Mouse (Mus musculus) cerebellum, adult 18-20 months (tissue): ENCODE data around the gene Ccdc182.

Source experiments
- DNase-seq, 2 experiments: peaks; one replicate each; pipeline ENCODE4 v3.0.0; 2021

The Ccdc182 gene

GRCm38 (mm10) chr11:88281428-88282119, 12.3 kb upstream of the Ccdc182 start:
- no peak for DNase-seq

DNA sequence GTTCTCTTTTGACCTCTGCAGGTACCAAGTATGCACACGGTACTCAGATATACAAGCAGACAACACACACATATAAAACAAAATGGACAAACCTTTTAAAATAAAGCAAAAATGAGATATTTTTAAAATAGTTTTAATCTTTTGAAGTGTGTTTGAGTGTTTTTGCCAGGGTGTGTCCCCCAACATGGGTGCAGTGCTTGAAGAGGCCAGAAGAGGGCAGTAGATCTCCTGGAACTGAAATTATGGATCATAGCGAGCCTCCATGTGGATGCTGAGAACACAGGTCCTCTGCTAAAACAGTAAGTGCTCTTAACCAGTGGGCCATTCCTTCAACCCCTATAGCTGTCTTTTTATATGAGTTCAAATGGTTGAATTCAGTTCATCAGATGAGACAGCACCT, 11.3 kb upstream of the Ccdc182 start:
- no peak for DNase-seq

DNA sequence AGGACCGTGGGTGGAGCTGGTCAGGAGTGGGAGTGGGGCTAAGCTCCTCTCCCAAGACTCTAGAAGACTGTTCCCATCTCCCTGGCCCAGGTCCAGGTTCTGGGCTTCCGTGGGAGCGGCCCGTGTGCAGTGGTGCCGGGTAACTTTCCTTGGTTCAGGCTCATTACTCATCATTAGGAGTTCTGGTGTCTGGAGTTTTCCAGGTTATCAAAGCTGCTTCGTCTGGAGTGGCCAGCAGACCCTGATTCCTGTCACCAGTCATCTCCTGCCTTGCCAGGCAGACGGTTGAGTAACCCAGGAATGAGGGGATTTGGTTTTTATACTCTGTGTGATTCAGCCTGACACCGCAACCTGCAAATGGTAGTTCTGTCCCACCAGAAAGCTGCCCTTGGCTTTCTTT, 7.8 kb upstream of the Ccdc182 start:
- DNase-seq: no peak

GRCm38 (mm10) chr11:88288400-88288799, 5.5 kb upstream of the Ccdc182 start:
- DNase-seq: peak; percentile 46 to 48

DNA sequence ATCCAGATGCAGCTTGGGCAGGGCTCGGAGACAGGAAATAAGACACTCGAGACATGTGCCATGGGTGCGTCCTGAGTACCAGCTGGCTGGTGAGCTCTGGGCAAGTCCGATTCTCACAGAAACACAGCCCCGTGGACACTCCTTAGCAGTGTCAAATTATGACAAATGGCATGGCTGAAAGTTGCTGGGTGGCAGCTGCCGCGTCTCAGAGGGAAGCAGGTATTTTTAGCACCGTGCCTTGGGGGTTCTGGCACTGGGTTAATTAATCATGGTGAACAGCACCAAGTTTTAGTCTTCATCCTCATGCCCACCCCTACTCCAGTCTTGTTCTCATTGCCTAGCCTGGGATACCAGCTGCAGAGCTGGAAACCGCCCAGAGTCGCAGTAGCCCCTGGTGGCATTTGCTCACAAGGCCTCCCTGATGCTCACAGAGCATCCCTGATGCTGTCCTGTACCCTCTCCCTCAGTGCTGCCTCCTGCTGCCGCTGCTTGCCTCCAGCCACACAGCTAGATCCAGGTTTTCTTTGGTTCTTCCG, 5.0 kb upstream of the Ccdc182 start:
- no peak for DNase-seq

DNA sequence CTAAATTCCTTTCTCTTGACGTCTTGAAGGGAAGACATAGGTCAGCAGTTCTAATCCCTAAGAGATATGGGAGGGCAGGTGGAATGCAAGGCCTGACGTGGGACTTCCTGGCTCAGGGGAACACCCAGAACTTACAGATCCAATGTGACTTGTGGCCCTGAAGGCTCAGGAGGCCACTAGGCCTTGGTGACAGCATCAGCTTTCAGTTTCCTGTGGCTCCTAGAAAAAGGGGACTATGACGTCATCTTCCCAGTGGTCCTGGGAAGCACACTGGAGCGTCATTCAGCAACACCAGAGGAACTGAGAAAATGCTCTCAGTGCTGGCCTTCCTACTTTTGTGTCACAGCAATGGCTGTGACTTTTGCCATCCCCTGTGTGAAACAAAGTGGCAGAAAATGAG, 2.6 kb upstream of the Ccdc182 start:
- DNase-seq: no peak

GRCm38 (mm10) chr11:88291688-88292087, 2.2 kb upstream of the Ccdc182 start:
- DNase-seq: peak; percentile 38 to 39

DNA sequence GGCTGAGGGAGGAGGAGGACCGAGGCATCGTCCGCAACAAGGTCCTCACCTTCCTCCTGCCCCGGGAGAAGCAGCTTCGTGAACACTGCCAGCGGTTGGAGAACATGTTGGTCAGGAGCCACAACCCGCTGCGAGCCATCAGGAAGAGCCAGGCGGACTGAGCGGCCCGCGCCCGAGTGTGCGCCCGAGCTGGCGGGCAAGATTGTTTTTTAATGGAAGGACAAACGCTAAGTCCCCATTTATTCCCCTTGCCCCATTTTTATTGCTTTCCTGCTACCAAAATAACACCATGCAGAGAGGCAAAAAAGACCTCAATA, 494 bp downstream of the Ccdc182 start:
- DNase-seq: peak in 1 of 2 experiments; percentile 25

GRCm38 (mm10) chr11:88295298-88295697, 1.4 kb downstream of the Ccdc182 start:
- no peak for DNase-seq

GRCm38 (mm10) chr11:88297526-88297925, 3.7 kb downstream of the Ccdc182 start:
- no peak for DNase-seq

DNA sequence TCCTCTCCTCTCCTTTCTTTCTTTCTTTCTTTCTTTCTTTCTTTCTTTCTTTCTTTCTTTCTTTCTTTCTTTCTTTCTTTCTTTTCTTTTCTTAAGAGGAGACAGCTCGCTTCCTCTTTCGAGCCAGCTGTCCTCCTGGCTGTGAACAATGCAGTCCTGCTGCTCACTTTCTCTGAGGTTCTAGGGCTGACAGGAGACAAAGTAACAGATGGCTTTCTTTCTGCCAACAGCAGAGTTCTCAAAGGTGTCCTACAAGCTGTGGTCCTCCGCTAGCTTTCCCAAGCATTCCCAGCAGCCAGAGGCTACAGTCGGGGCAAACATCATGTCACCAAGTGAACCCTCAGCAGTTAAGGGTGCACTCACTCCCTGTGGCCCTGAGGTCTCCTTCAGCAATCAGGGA, 5.5 kb downstream of the Ccdc182 start:
- DNase-seq: no peak

GRCm38 (mm10) chr11:88301619-88302018, 7.8 kb downstream of the Ccdc182 start:
- no peak for DNase-seq

- DNase-seq: no peak
Measured at GRCm38 (mm10) chr11:88305759-88306158, 11.9 kb downstream of the Ccdc182 start.

DNA sequence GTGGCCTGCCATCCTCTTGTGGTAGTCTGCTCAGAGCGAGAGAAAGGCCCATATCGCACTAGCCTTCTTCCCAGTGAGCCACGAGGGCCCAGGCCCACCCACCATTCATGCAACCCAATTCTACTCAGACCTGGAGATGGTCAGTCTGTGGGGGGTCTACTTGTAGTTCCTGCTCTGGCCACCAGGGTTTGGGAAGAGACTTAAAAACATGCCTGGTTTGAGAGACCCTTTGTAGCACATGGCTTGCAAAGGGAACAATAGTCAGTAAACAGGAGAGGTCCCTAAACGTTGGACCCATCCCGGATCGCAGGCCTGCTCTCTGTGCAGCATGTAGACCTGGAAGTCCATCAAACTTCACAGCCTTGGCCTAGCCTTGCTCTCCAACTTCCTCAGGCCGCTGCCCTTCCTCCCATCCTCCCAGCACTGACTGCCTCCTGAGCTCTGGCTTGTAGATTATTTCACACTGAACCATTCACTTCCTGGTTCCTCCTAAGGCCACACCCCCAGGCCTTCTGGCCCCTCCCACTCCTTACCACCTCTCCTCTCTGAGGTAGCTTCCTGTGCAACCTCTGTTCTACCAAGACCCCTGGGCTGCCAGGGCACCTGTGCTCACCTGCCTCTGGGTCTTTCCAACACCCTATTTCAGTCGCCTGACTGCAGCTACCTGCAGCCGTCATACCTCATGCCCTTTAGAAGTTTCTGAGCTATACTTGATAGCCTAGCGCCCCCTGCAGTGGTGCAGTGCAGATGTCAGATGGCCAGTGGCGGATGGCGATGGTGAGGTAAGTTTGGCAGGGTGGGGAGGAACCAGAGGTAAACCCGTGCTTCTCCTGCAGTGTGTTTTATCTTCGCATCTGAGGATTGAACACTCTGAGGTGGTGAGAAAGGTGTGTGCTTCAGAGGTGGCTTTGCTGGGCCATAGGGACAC, 14.0 kb downstream of the Ccdc182 start:
- no peak for DNase-seq

DNA sequence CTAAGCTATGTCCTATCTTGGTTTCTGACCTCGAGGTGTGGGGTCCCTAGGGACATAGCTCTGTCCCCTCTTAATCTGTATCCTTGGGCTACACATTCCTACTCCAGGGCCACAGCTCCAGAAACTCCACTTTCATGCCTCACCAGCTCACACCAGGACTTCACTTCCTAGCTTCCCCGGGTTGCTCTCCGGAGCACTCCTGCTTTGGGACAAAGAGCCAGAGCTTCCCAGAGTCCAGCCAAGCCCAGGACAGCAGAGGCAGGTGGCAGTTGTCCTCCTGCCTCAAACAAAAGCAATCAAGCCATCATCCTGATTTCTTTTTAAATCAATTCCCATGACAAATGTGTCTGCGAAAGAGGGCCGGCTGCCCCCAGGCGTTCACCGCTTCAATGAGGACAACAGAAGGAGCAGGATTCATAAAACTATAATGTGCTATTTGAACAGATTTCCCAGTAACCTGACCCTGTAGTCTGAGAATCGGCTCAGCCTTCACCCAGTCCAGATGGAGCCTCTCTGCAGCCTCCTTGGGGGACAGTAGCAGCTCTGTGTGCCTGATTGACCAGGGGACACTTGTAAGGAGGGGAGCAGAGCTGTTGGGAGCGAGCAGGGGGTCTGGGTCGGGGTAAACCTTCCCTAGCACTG, 15.3 kb downstream of the Ccdc182 start:
- DNase-seq: no peak

- DNase-seq: peak; percentile 42 to 48
Measured at GRCm38 (mm10) chr11:88310773-88311172, 16.9 kb downstream of the Ccdc182 start.

DNA sequence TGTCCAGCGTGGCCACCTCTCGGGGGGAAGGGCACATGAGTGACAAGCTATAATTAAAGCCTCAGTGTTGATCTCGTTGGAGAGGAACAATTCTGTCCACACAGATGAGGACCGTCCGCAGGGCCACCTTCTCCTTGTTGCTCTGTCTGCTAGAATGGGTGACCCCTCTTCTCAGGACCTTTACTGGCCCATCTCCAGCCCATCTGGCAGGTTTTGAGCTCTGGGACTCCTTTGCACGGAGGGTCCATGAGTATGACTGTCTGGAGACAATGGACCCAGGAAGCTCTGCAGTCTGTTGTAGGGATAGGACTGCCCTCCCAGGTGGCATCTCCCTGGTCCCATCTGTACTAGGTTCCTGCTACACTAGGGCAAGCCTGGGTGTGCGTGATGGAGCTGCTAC, 17.7 kb downstream of the Ccdc182 start:
- DNase-seq: no peak

- no peak for DNase-seq
Measured at GRCm38 (mm10) chr11:88313512-88313911, 19.7 kb downstream of the Ccdc182 start.

DNA sequence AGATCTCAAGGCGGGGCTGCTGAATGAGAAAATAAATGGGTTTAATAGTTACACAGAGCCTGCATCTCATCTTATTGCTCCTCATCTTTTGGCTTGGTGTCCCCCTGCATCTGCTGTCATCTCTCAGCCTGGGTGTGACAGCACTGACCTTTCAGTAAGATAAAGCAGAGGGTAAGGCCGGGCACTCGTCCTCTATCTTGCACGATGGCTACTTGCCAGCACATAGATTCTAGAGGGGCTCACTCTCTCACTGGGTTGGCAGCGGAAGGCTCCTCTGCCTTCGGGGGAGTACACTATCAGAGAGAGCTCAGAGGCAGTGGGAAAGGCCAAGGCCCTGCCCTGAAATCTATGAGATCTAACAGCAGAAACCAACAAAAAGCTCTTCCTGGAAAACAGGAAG, 20.6 kb downstream of the Ccdc182 start:
- DNase-seq: no peak

DNA sequence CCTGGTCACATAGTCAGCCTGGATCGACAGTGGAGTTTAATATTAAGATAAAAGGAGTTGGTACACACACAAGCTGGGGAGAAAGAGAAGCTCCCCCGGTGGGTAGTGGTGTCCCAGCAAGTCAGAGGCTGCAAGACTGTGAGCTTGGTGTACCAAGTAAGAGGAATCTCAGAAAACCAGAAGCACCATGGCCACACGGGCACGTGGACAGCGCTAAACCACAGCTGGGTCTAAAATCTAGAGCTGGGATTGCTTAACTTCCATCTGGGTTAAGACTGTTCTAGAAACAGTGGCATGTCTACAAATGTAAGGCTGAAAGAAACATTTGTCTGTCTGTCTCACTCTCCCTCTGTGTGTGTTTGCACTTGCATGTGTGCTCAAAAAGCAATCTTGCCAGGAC, 21.5 kb downstream of the Ccdc182 start:
- DNase-seq: no peak

- no peak for DNase-seq
Measured at GRCm38 (mm10) chr11:88318850-88319249, 25.0 kb downstream of the Ccdc182 start.

DNA sequence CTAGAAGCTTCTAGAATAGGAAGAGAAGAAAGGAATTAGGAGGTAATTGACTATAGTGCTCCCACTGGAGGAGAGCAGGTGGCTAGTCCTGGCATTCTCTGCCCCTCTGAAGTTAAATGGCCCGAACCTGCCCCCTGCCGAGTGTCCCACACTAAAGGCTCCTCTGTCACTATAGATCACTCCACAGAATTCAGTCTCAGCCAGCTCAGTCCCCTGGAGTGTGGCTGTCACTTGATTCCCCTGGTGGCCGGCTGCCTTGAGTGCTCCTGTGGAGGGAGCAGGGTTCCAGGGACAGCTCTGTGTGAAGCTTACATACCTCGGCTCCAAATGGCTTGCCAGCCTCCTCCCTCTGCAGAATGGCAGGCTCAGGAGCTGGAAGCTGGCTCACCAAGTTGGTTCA, 33.2 kb downstream of the Ccdc182 start:
- DNase-seq: no peak

DNA sequence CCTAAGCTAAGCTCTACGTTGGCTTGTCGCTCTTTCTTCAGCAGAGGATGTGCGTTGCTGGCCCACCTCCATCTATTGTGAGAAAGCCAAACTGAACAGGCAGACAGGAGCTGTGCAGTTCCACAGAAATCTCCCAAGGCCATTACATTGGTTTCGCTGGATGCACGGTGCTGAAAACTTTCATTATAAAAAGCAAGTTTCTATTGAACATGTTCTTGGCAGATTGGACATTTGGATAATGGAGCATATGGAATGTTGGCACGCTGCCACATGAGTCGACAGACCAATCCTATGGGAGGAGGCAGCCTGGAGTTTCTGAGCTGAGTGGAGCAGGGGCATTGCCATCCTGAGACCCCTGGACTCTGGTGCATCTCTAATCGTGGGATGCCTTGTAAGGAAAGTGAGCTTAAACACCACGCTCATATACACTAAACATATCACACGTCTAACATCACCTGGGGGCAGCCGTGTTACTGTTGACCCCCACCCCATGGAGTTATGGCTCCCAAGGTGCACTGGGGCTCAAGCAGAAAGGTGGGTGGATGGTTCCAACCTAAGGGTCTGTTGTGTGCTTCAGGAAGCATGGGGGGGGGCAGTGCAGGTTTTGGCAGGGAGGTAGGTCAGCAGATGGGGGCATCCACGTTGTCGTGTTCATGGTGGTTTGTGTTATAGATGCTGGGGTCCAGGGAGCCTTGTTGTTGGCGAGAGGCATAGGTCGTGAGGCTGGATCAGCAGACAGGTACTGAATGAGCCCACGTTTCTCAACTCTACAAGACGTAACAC, 35.1 kb downstream of the Ccdc182 start:
- DNase-seq: no peak
